ENCODE assay signal across 15 mouse cellular contexts in the genomic region with DNA sequence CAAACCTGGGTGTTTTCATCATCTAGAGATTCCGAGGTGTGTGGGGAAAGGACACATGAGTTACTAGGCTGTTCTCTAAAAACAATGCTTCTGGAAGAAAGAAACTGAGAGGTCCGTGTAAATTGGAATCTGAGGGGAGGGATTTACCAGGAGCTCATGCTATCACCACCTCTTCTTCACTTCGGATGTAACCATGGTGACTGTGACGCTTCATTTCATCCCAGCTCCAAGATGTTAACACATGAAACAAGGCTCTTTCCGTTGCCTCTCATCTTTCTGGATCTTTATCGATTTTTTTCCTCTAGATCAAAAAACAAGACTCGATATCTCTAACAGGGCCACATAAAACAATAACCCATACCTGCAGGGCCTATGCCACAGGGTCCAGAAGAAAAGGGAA.
"Had no signal": no experiment of that assay in that cellular context is flagged by ENCODE, and none has a peak within 500 bp of the region (broad histone marks: within the 10 kb centered on the region; RNA-seq: fewer than 3 reads in every experiment).

No protein-coding gene starts in this region.

- ATAC-seq: intestine, embryonic 16.5 days; lung, postnatal 0 days; midbrain, embryonic 16.5 days had no signal

- H3K27me3 ChIP-seq: kidney, embryonic 15.5 days; limb, embryonic 13.5 days; liver, embryonic 15.5 days had no signal

- H3K36me3 ChIP-seq: kidney, embryonic 15.5 days; limb, embryonic 13.5 days; liver, embryonic 15.5 days had no signal

- H3K4me3 ChIP-seq: kidney, embryonic 15.5 days; limb, embryonic 13.5 days; liver, embryonic 15.5 days had no signal

- H3K9me3 ChIP-seq: kidney, embryonic 15.5 days; limb, embryonic 13.5 days; liver, embryonic 15.5 days had no signal

- H3K4me2 ChIP-seq: kidney, embryonic 15.5 days; limb, embryonic 13.5 days; liver, embryonic 11.5 days; liver, embryonic 15.5 days had no signal

- H3K4me1 ChIP-seq: kidney, embryonic 15.5 days; limb, embryonic 13.5 days; liver, embryonic 15.5 days had no signal

- H3K27ac ChIP-seq: kidney, embryonic 15.5 days; limb, embryonic 13.5 days; liver, embryonic 15.5 days; stomach, postnatal 0 days had no signal

- H3K9ac ChIP-seq: kidney, embryonic 15.5 days; limb, embryonic 13.5 days; liver, embryonic 15.5 days had no signal

- DNase-seq: kidney, adult 2 months; kidney, postnatal 14 days; left cerebral cortex, postnatal 4 days; lung, adult 2 months; lung, postnatal 36 days; thymus, adult 18-20 months; thymus, postnatal 14 days had no signal
